Mouse (Mus musculus) forebrain, embryonic 16.5 days (tissue): ENCODE measurements around the gene Slit1. TPM values are rescaled to one million over a fixed set of nuclear protein-coding genes. Genes with fewer than 3 reads are reported as not detected.

ENCODE experiments used
- ATAC-seq: fragments of 200-750 bp; cut with Nextera tagmentation; 2 replicates; pipeline ENCODE4 v1.8.0; 2017; ENCODE audit warnings: mild to moderate bottlenecking, moderate library complexity
- H3K27ac ChIP-seq: fragments of 300-500 bp; sonication (generic); 2 replicates; pipeline ENCODE4 v1.5.1; 2014; ENCODE audit warnings: low read length, control low read depth
- H3K27me3 ChIP-seq: fragments of 300-500 bp; sonication (generic); replicated peaks from 2 replicates; pipeline ENCODE4 v1.6.1; 2014; ENCODE audit warnings: low read length; ENCODE audit not compliant: control insufficient read depth, insufficient read depth
- H3K36me3 ChIP-seq: fragments of 300-500 bp; sonication (generic); 2 replicates; pipeline ENCODE4 v1.6.1; 2014; ENCODE audit not compliant: control insufficient read depth, insufficient read depth
- H3K4me1 ChIP-seq: fragments of 300-500 bp; sonication (generic); replicated peaks from 2 replicates; pipeline ENCODE4 v1.6.1; 2014; ENCODE audit warnings: low read length; ENCODE audit not compliant: control insufficient read depth, insufficient read depth
- H3K4me2 ChIP-seq: fragments of 300-500 bp; sonication (generic); 2 replicates; pipeline ENCODE4 v1.6.1; 2014; ENCODE audit warnings: mild to moderate bottlenecking, low read length, control low read depth
- H3K4me3 ChIP-seq: fragments of 300-500 bp; sonication (generic); replicated peaks from 2 replicates; pipeline ENCODE4 v1.5.1; 2014; ENCODE audit warnings: mild to moderate bottlenecking, low read length, control low read depth
- H3K9ac ChIP-seq: fragments of 300-500 bp; sonication (generic); replicated peaks from 2 replicates; pipeline ENCODE4 v1.6.1; 2014; ENCODE audit warnings: low read depth, low read length, control low read depth
- H3K9me3 ChIP-seq: fragments of 300-500 bp; sonication (generic); 2 replicates; pipeline ENCODE4 v1.6.1; 2016; ENCODE audit warnings: low read length; ENCODE audit not compliant: control insufficient read depth
- WGBS: fragments of 180-500 bp; shearing (Covaris S2); extraction: QIAGEN DNeasy Blood & Tissue Kit; methylation state at CpG from one replicate; pipeline ENCODE4 v1.1.7; 2014; 5-methylcytosine and 5-hydroxymethylcytosine counted together
- polyA plus RNA-seq: library from polyadenylated mRNA; unstranded; fragments of >200 nt; fragmentation: Nextera tagmentation; extraction: Ambion mirVana; gene quantifications from 2 replicates; pipeline ENCODE4 v1.2.1, GENCODE M21; 2015

Slit1 gene
- polyA plus RNA-seq, 1 experiment from 2014 or later, result 21.3 TPM

DNA sequence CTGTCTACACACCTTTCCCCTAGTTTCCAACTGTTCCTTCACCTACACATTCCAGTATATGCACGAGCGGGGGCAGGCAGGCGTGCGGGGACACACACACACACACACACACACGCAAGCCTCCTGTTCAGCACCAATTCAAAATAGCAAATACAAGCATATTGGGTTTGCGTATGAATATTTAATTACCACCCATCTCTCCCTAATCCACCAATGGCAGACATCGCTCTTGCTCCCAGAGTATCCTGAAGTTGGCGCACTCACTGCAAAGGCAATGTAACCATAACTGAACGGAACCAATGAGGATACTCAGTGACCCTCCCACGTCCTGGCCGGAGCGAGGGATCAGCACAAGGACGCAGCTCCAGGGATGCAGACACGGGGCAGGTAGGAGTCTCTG lies 86.8 kb downstream of the Slit1 start:
- Histone ChIP-seq H3K27me3 (peaks cover 8% of the 10 kb centered on the region; the same call in 1 of the 2 replicates), H3K36me3 (no peaks in the 10 kb centered on the region), H3K27ac (no peak overlapping the region), H3K9me3 (no peaks in the 10 kb centered on the region), H3K4me2 (no peak overlapping the region), H3K4me1 (peaks cover 55% of the 10 kb centered on the region), H3K4me3 (no peak overlapping the region), H3K9ac (no peak overlapping the region)
- ATAC-seq, result no peak
- 66% methylated on average over 14 of the region's 14 CpGs for WGBS

DNA sequence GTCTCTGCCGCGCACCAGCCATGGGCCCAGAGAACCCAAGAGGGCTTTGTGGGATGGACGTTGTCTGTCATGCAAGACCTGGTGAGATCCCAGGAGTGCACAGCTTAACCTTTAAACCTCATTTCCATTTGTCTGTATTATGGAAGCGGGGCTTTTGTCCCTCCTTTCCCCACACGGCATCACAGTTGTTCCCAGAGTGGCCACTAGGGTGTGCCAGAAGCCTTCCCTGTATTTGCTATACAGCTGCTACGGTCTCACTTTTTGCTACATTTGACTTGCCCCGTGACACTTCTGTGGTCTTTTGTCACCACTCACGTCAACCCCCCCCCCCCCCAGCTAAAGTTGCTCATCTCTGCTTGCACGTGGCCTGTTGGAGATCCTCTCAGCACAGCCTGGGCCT lies 87.5 kb downstream of the Slit1 start:
- Histone ChIP-seq H3K27me3 (peaks cover 8% of the 10 kb centered on the region; the same call in 1 of the 2 replicates), H3K9me3 (no peaks in the 10 kb centered on the region), H3K27ac (no peak overlapping the region), H3K9ac (no peak overlapping the region), H3K36me3 (no peaks in the 10 kb centered on the region), H3K4me1 (peaks cover 56% of the 10 kb centered on the region), H3K4me2 (no peak overlapping the region), H3K4me3 (no peak overlapping the region)
- ATAC-seq, result peak; percentile 41
- 6% methylated on average over 9 of the region's 9 CpGs for WGBS

DNA sequence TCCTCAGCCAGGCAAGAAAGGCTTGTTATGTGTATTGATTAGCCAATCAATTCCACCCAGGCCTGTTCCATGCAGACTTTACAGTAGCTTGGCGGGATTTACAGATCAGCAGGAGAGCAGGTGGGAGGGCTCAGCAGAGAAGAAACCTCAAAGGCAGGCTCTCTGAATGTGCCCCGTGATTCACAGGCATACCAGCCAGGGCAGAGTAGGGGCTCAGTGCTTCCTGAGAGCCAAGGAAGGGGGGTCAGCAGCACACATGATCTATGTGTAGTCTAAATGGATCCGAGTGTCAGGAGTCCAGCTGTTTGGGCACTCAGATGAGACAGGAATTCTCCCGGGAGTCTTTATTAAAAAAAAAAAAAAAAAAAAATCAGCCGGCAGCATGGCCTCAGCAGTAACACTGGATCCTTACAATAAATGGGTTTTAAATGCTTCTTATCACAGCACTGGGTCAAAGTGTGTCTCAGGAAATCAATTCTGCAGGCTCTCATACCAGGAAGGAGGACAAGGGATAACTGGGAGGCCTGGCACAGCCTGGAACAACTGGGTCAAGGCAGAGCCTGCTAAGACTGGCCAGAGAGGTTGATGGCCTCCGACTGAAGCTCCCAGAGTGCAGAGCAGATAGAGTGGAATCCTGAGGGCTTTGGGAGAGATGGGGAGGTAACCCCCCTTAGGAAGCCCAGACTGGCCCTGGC lies 88.2 kb downstream of the Slit1 start:
- Histone ChIP-seq H3K4me2 (no peak overlapping the region), H3K9ac (0 out of 2 replicates have a peak overlapping the region, but pooled peaks have one; percentile 10), H3K27ac (no peak overlapping the region), H3K27me3 (peaks cover 8% of the 10 kb centered on the region; the same call in 1 of the 2 replicates), H3K4me3 (no peak overlapping the region), H3K36me3 (no peaks in the 10 kb centered on the region), H3K4me1 (peaks cover 49% of the 10 kb centered on the region), H3K9me3 (no peaks in the 10 kb centered on the region)
- 16% methylated on average over 6 of the region's 6 CpGs for WGBS
- ATAC-seq, result no peak

DNA sequence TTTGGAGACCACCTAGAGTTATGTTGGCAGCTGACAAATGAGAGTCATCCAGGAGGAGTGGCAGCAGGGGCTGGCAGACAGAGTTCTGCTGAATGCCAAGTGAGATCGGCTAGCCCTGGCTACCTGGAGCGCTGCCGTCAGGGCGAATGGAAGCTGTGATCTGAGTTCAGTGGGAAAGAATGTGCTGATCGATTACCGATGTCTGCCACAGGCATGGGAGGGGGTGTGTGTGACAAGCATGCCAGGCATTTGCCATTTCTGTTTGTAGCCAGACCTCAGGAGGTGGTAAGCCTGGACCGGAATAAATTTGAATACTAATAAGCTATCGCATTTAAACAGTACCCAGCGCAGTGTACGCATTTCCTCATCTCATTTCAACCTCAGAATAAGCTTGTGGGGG lies 91.5 kb downstream of the Slit1 start:
- no peaks in the 10 kb centered on the region for H3K36me3 ChIP-seq
- WGBS, result 7% methylated on average over 10 of the region's 10 CpGs
- no peaks in the 10 kb centered on the region for H3K9me3 ChIP-seq
- no peak overlapping the region for H3K9ac ChIP-seq
- no peak overlapping the region for H3K4me3 ChIP-seq
- ATAC-seq, result peak; percentile 70
- peaks cover 35% of the 10 kb centered on the region for H3K4me1 ChIP-seq
- no peak overlapping the region for H3K4me2 ChIP-seq
- H3K27ac ChIP-seq, result no peak overlapping the region
- peaks cover 6% of the 10 kb centered on the region for H3K27me3 ChIP-seq

DNA sequence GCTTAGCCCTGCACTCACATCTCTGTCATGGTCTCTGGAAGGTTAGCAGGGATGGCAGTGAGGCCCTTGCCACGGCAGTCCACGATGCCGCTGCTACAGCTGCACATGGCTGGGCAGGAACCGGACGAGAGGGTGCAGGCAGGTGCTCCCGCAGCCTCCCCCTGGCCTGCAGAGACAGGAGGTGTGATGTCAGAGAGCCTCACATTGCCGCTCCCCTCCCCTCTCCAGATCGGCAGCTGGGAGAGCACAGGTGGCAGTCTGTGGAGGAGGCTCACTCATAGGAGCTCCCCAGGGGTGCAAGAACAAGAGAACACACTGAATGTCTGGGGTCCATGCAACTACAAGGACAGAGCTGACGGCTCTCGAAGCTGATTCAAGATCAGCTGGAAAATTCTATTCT lies 94.1 kb downstream of the Slit1 start:
- no peak overlapping the region for H3K4me3 ChIP-seq
- H3K27ac ChIP-seq, result no peak overlapping the region
- no peaks in the 10 kb centered on the region for H3K9me3 ChIP-seq
- 38% methylated on average over 10 of the region's 10 CpGs for WGBS
- peaks cover 2% of the 10 kb centered on the region for H3K27me3 ChIP-seq
- no peaks in the 10 kb centered on the region for H3K36me3 ChIP-seq
- H3K4me2 ChIP-seq, result no peak overlapping the region
- peaks cover 24% of the 10 kb centered on the region for H3K4me1 ChIP-seq
- no peak overlapping the region for H3K9ac ChIP-seq
- ATAC-seq, result no peak

DNA sequence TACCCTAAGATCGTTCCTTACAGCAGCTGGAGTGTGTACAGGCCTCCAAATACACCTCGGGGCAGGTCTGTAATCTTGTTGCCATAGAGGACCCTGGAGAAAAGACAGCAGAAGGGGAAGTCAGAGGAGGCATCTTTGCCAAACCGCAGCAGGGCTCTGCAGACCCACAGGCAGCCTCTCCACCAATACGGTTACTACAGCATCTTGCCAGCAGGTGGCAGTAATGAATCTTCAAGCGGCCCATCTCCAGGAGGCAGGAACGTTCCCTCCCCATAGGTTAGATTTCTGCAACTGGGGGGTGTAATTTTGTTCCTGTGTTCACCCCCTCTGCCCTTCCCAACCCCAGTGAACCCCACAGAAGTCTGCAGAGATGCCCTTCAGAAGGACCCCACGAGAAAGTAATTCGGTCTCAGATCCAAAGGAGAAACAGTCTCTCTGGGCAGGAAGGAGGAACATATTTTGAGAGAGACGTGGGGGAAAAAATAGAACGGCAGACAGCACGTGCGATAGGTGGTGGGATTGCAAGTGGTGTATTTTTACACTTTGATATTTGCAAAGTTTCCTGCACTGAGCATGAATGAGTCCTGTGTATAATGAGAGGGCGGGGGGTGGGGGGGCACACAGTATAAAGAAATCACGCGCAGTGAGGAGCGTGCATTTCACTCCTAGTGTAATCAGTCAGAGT lies 96.4 kb downstream of the Slit1 start:
- 43% methylated on average over 16 of the region's 16 CpGs for WGBS
- no peak overlapping the region for H3K4me3 ChIP-seq
- H3K36me3 ChIP-seq, result no peaks in the 10 kb centered on the region
- H3K9me3 ChIP-seq, result no peaks in the 10 kb centered on the region
- no peak overlapping the region for H3K9ac ChIP-seq
- no peak overlapping the region for H3K4me2 ChIP-seq
- peaks cover 15% of the 10 kb centered on the region for H3K4me1 ChIP-seq
- ATAC-seq, result peak; percentile 41; the same call in 1 of the 2 replicates
- peaks cover 2% of the 10 kb centered on the region; the same call in 1 of the 2 replicates for H3K27me3 ChIP-seq
- H3K27ac ChIP-seq, result no peak overlapping the region

DNA sequence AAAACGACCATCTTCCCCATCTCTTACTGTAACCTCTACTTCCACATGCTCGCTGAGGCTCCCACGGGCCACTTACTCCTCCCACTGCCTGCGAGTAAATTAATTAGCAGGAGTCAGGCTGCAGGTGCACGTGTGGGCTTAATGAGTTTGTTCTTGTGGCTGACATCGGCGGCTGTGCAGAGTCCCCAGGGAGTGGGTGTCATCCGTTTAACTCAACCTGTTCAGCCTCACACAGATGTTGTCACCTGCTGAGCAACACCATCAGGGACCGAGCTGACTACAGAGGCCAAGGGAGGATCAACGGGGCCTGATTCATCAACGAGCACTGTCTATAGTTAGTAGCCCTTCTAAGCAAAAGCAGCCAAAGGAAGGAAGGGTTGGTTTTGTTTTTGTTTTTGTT lies 100.5 kb downstream of the Slit1 start:
- Histone ChIP-seq H3K9ac (no peak overlapping the region), H3K4me2 (no peak overlapping the region)
- 36% methylated on average over 11 of the region's 11 CpGs for WGBS

DNA sequence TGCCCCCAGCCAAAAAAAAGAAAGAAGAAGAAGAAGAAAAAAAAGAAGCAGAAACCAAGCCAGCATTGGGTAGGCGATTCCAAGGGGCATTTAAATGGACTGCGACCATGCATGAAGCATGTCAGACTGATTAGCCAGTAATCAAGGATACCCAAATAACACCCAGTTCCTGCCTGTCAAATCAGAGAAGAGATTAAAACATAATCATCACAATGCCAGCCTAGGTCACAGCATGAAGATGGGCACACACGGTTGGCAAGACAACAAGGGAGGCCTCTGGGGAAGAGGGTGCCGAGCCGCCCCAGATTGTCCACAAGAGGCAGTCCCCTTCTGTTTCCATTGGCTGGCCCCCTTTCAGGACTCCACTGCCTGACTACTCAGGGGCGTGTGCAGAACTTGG lies 108.5 kb downstream of the Slit1 start:
- Histone ChIP-seq H3K27me3 (no peaks in the 10 kb centered on the region), H3K36me3 (peaks cover 4% of the 10 kb centered on the region; the same call in 1 of the 2 replicates), H3K4me3 (no peak overlapping the region), H3K27ac (no peak overlapping the region), H3K4me2 (no peak overlapping the region), H3K9me3 (no peaks in the 10 kb centered on the region), H3K9ac (no peak overlapping the region), H3K4me1 (peaks cover under 1% of the 10 kb centered on the region; the same call in 1 of the 2 replicates)
- 50% methylated on average over 6 of the region's 6 CpGs for WGBS
- ATAC-seq, result no peak

More for the DNA sequence above, 100.5 kb downstream of the Slit1 start:
- H3K27me3 ChIP-seq, result no peaks in the 10 kb centered on the region
- no peak for ATAC-seq
- no peaks in the 10 kb centered on the region for H3K4me1 ChIP-seq
- H3K27ac ChIP-seq, result no peak overlapping the region
- H3K4me3 ChIP-seq, result no peak overlapping the region
- H3K36me3 ChIP-seq, result no peaks in the 10 kb centered on the region
- no peaks in the 10 kb centered on the region for H3K9me3 ChIP-seq

DNA sequence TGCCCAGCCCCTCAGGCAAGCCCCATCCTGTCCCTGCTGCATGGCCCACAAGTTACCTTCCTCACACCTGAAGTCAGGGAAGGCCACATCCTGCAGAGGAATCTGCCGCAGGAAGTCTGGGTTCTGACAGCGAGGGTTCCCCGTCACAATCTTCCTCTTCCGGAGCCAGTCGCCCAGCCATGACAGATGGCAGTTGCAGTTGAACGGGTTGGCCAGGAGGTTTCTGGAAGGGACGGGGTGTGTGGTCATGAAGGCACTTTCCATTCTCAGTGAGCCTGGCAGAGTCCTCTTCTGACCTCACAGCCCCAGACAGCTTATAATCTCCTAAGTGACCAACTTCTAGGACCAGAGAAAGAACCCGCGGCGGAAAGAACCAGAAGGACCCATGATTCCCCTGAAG lies 109.4 kb downstream of the Slit1 start:
- Histone ChIP-seq H3K27me3 (no peaks in the 10 kb centered on the region), H3K4me3 (no peak overlapping the region), H3K27ac (no peak overlapping the region), H3K4me2 (no peak overlapping the region), H3K36me3 (peaks cover 4% of the 10 kb centered on the region; the same call in 1 of the 2 replicates), H3K9ac (no peak overlapping the region), H3K4me1 (peaks cover 5% of the 10 kb centered on the region; the same call in 1 of the 2 replicates), H3K9me3 (no peaks in the 10 kb centered on the region)
- WGBS, result 92% methylated on average over 10 of the region's 10 CpGs
- no peak for ATAC-seq
